Comparison of ENCODE assay signal across 20 mouse cellular contexts in the genomic region with DNA sequence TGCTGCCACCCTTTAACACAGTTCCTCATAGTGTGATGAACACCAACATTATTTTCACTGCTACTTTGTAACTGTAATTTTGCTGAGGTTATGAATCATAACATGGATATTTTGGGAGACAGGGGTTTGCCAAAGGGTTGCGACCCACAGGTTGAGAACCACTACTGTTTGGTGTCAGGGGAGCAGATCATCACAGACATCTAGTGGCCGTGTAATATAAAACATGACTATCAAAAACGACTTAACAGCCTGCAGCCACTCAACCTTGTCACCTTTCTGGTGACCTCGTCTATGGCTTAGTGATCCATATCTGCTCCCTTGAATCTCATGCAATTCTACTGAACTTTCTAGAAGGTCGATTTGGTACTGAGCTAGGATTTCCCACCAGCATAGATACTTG.
"Had no signal": no experiment of that assay in that cellular context is flagged by ENCODE, and none has a peak within 500 bp of the region (broad histone marks: within the 10 kb centered on the region; RNA-seq: fewer than 3 reads in every experiment).

No protein-coding gene starts in this region.

- H3K36me3 ChIP-seq: limb, embryonic 12.5 days; limb, embryonic 15.5 days; liver, embryonic 12.5 days; midbrain, embryonic 10.5 days; midbrain, embryonic 13.5 days; neural tube, embryonic 13.5 days; stomach, embryonic 15.5 days had no signal

- H3K27ac ChIP-seq: limb, embryonic 12.5 days; limb, embryonic 15.5 days; liver, embryonic 12.5 days; lung, embryonic 15.5 days; macrophage; midbrain, embryonic 10.5 days; midbrain, embryonic 13.5 days; neural tube, embryonic 13.5 days; stomach, embryonic 15.5 days had no signal

- H3K4me3 ChIP-seq: limb, embryonic 12.5 days; limb, embryonic 15.5 days; liver, embryonic 12.5 days; lung, embryonic 15.5 days; midbrain, embryonic 10.5 days; midbrain, embryonic 13.5 days; myocyte; neural tube, embryonic 13.5 days; stomach, embryonic 15.5 days had no signal

- H3K4me2 ChIP-seq: limb, embryonic 12.5 days; limb, embryonic 15.5 days; liver, embryonic 12.5 days; lung, embryonic 15.5 days; midbrain, embryonic 13.5 days; neural tube, embryonic 13.5 days; stomach, embryonic 15.5 days had no signal

- H3K9ac ChIP-seq: limb, embryonic 12.5 days; limb, embryonic 15.5 days; liver, embryonic 12.5 days; lung, embryonic 15.5 days; midbrain, embryonic 13.5 days; neural tube, embryonic 13.5 days; stomach, embryonic 15.5 days had no signal

- H3K9me3 ChIP-seq: limb, embryonic 12.5 days; limb, embryonic 15.5 days; liver, embryonic 12.5 days; lung, embryonic 15.5 days; midbrain, embryonic 10.5 days; midbrain, embryonic 13.5 days; neural tube, embryonic 13.5 days; stomach, embryonic 15.5 days had no signal

- DNase-seq: kidney, adult 11 months; kidney, adult 8-10 months; kidney, postnatal 25 days; left cerebral cortex, postnatal 4 days; retina, postnatal 1 day; right cerebral cortex, postnatal 25 days; spleen, adult 18-20 months; thymus, postnatal 25 days had no signal

- H3K4me1 ChIP-seq: limb, embryonic 12.5 days; limb, embryonic 15.5 days; liver, embryonic 12.5 days; lung, embryonic 15.5 days; midbrain, embryonic 10.5 days; midbrain, embryonic 13.5 days; neural tube, embryonic 13.5 days; stomach, embryonic 15.5 days had no signal

- ATAC-seq: inflammation-experienced regulatory T-cells, adult 6 months; liver, embryonic 12.5 days; midbrain, embryonic 13.5 days; midbrain, embryonic 16.5 days had no signal

- H3K27me3 ChIP-seq: limb, embryonic 12.5 days; limb, embryonic 15.5 days; liver, embryonic 12.5 days; lung, embryonic 15.5 days; midbrain, embryonic 13.5 days; neural tube, embryonic 13.5 days; stomach, embryonic 15.5 days had no signal
